8 mouse cellular contexts compared by ENCODE assay signal in genomic region chr6:117825369-117825768, GRCm38 (mm10). TPM values are rescaled to one million over a fixed set of nuclear protein-coding genes. Genes with fewer than 3 reads are reported as not detected.
DNase-seq lines count a peak whose midpoint lies in the region; ATAC-seq and TF ChIP-seq lines count a peak whose summit lies in the region.

No protein-coding gene starts in this region.

- no peaks in the 10 kb centered on the region for H3K4me1 ChIP-seq in liver, embryonic 12.5 days
- H3K4me1 ChIP-seq in hindbrain, embryonic 10.5 days (replicated peaks): no peaks in the 10 kb centered on the region; the same call in 1 of the 2 replicates
- no peaks in the 10 kb centered on the region for H3K4me1 ChIP-seq in small intestine, adult 2 months (ENCODE audit: control insufficient read depth, insufficient read depth, insufficient read length, low read length)

- no peaks in the 10 kb centered on the region for H3K9me3 ChIP-seq in liver, embryonic 12.5 days (replicated peaks)
- H3K9me3 ChIP-seq in hindbrain, embryonic 10.5 days: no peaks in the 10 kb centered on the region

- H3K4me3 ChIP-seq in liver, embryonic 12.5 days: no peak overlapping the region
- no peak overlapping the region for H3K4me3 ChIP-seq in hindbrain, embryonic 10.5 days
- no peak overlapping the region for H3K4me3 ChIP-seq in small intestine, adult 2 months (ENCODE audit: low read depth, low read length)

- peak; percentile 64 for DNase-seq in liver
- DNase-seq in brain, adult 2 months (ENCODE audit: low read depth, low spot score): peak; percentile 70
- peak; percentile 39 for DNase-seq in fibroblast of lung, adult 2 months (ENCODE audit: low read depth)
- DNase-seq in hindbrain, embryonic 10.5 days (ENCODE audit: low spot score): peak; percentile 69
- DNase-seq in layer of hippocampus, postnatal 10 days (ENCODE audit: low spot score in 2 of 2): peak; percentile 76 to 82

- 12% methylated on average over 4 of the region's 4 CpGs for WGBS in liver, embryonic 12.5 days (ENCODE audit: insufficient replicate concordance)
- whole genome bisulfite sequencing in hindbrain, embryonic 10.5 days: 16% methylated on average over 4 of the region's 4 CpGs
- 11% methylated on average over 4 of the region's 4 CpGs for WGBS in small intestine, adult 2 months

- no peak for ATAC-seq in liver, embryonic 12.5 days
- ATAC-seq in megakaryocyte progenitor cell, adult 5-6 weeks (replicated peaks; ENCODE audit: poor library complexity): peak; percentile 93

- H3K4me2 ChIP-seq in liver, embryonic 12.5 days: no peak overlapping the region

- TF ChIP-seq CTCF in small intestine, adult 2 months (IDR thresholded peaks at IDR 0.05; ENCODE audit: extremely low read depth, insufficient read length, insufficient replicate concordance, low read depth, low read length): peak; percentile 65; the same call in 1 of the 2 replicates

- H3K27me3 ChIP-seq in liver, embryonic 12.5 days (replicated peaks): no peaks in the 10 kb centered on the region
- H3K27me3 ChIP-seq in hindbrain, embryonic 10.5 days (ENCODE audit: insufficient read depth, poor library complexity, severe bottlenecking): peaks cover 27% of the 10 kb centered on the region
- H3K27me3 ChIP-seq in small intestine, adult 2 months (ENCODE audit: control insufficient read depth, insufficient read depth, low read length): no peaks in the 10 kb centered on the region

- H3K9ac ChIP-seq in liver, embryonic 12.5 days: no peak overlapping the region

- H3K36me3 ChIP-seq in liver, embryonic 12.5 days: no peaks in the 10 kb centered on the region
- H3K36me3 ChIP-seq in hindbrain, embryonic 10.5 days: no peaks in the 10 kb centered on the region
- H3K36me3 ChIP-seq in small intestine, adult 2 months (ENCODE audit: control insufficient read depth, insufficient read depth, low read length): no peaks in the 10 kb centered on the region

- no peak overlapping the region for H3K27ac ChIP-seq in liver, embryonic 12.5 days
- no peak overlapping the region for H3K27ac ChIP-seq in hindbrain, embryonic 10.5 days
- H3K27ac ChIP-seq in small intestine, adult 2 months (ENCODE audit: insufficient read depth, low read depth, low read length): no peak overlapping the region

- no peak for TF ChIP-seq POLR2A in small intestine, adult 2 months (IDR thresholded peaks at IDR 0.05; ENCODE audit: low read depth, low read length)

RNA-seq across cellular contexts. Expression of gene Zfp637, which starts 15.6 kb away (rescaled TPM):
- polyA plus RNA-seq in liver, embryonic 12.5 days (2016; fragmentation: Nextera tagmentation; extraction: Ambion mirVana): 40.4 and 48.6 TPM in 2 replicates
- polyA plus RNA-seq in hindbrain, embryonic 10.5 days (2016; fragmentation: Nextera tagmentation; extraction: Ambion mirVana): 90.8 and 118 TPM in 2 replicates
- 10 to 100 TPM; 55.3 to 63.8 TPM for total RNA-seq in layer of hippocampus, postnatal 10 days (2021)
- total RNA-seq in megakaryocyte progenitor cell, adult 5-6 weeks (2015): 35.4 and 39.7 TPM in 2 replicates
- total RNA-seq in megakaryocyte progenitor cell, adult 5-6 weeks (2017): 27.8 and 28.1 TPM in 2 replicates
- polyA plus RNA-seq in small intestine, adult 2 months (2012; rRNA removed): 8.0 and 15.9 TPM in 2 replicates

RNA-seq across cellular contexts. Expression of gene Zfp239, which starts 36.5 kb away (rescaled TPM):
- 4.7 and 5.6 TPM in 2 replicates for polyA plus RNA-seq in liver, embryonic 12.5 days (2016; fragmentation: Nextera tagmentation; extraction: Ambion mirVana)
- 9.9 and 12.9 TPM in 2 replicates for polyA plus RNA-seq in hindbrain, embryonic 10.5 days (2016; fragmentation: Nextera tagmentation; extraction: Ambion mirVana)
- total RNA-seq in layer of hippocampus, postnatal 10 days (2021): 10 to 100 TPM; 26.4 to 29.1 TPM
- total RNA-seq in megakaryocyte progenitor cell, adult 5-6 weeks (2015): 4.2 and 4.7 TPM in 2 replicates
- 2.0 and 3.3 TPM in 2 replicates for total RNA-seq in megakaryocyte progenitor cell, adult 5-6 weeks (2017)
- 2.5 and 5.1 TPM in 2 replicates for polyA plus RNA-seq in small intestine, adult 2 months (2012; rRNA removed)
